Mouse (Mus musculus): ENCODE data around the gene Kiss1r.
"Not testable (repeated sequence)": the region's sequence is repeated elsewhere in the genome, so short reads cannot be mapped to it uniquely, and the experiment has no call there.

Kiss1r gene

GRCm38 (mm10) chr10:79940749-79941148, 24.0 kb downstream of the Kiss1r start:
- DNase-seq: peak; percentile 77 to 84

GRCm38 (mm10) chr10:79942988-79943387, 26.2 kb downstream of the Kiss1r start:
- DNase-seq: no peak

- no peak for DNase-seq
Measured at GRCm38 (mm10) chr10:79943471-79943901, 26.7 kb downstream of the Kiss1r start.

GRCm38 (mm10) chr10:79945507-79946234, 28.9 kb downstream of the Kiss1r start:
- DNase-seq: no peak

- DNase-seq: no peak
Measured at GRCm38 (mm10) chr10:79946752-79947322, 30.1 kb downstream of the Kiss1r start.

- DNase-seq: no peak
Measured at GRCm38 (mm10) chr10:79947502-79947901, 30.7 kb downstream of the Kiss1r start.

- no peak for DNase-seq
Measured at GRCm38 (mm10) chr10:79949873-79950272, 33.1 kb downstream of the Kiss1r start.

- no peak for DNase-seq
Measured at GRCm38 (mm10) chr10:79950661-79951060, 33.9 kb downstream of the Kiss1r start.

GRCm38 (mm10) chr10:79953946-79954345, 37.2 kb downstream of the Kiss1r start:
- DNase-seq: peak in 1 of 2 experiments; percentile 64

GRCm38 (mm10) chr10:79955691-79956090, 38.9 kb downstream of the Kiss1r start:
- no peak for DNase-seq

GRCm38 (mm10) chr10:79956643-79957154, 39.9 kb downstream of the Kiss1r start:
- DNase-seq: no peak

GRCm38 (mm10) chr10:79958140-79958816, 41.5 kb downstream of the Kiss1r start:
- DNase-seq: peak; percentile 74 to 90

GRCm38 (mm10) chr10:79959412-79959811, 42.6 kb downstream of the Kiss1r start:
- DNase-seq: not testable (repeated sequence)

GRCm38 (mm10) chr10:79959847-79960601, 43.3 kb downstream of the Kiss1r start, which contains the start of gene Wdr18:
Gene Wdr18, plus strand, starts transcription at chr10:79960152.
- peak; percentile 97 to 99 for DNase-seq

- DNase-seq: no peak
Measured at GRCm38 (mm10) chr10:79960671-79961294, 44.0 kb downstream of the Kiss1r start.

GRCm38 (mm10) chr10:79964727-79965126, 48.0 kb downstream of the Kiss1r start:
- DNase-seq: no peak

- DNase-seq: no peak
Measured at GRCm38 (mm10) chr10:79965325-79965724, 48.6 kb downstream of the Kiss1r start.

GRCm38 (mm10) chr10:79966886-79967400, 50.2 kb downstream of the Kiss1r start:
- no peak for DNase-seq

- no peak for DNase-seq
Measured at GRCm38 (mm10) chr10:79968181-79968580, 51.4 kb downstream of the Kiss1r start.

GRCm38 (mm10) chr10:79969124-79969568, 52.4 kb downstream of the Kiss1r start:
- no peak for DNase-seq

- DNase-seq: no peak
Measured at GRCm38 (mm10) chr10:79970415-79971182, 53.8 kb downstream of the Kiss1r start, which contains the start of gene Grin3b. Gene Grin3b, plus strand, starts transcription at chr10:79970715.

Data from spleen, adult 18-20 months (tissue).